Mouse (Mus musculus) neural tube, embryonic 15.5 days (tissue): ENCODE measurements around the gene C4b. TPM values are rescaled to one million over a fixed set of nuclear protein-coding genes. Genes with fewer than 3 reads are reported as not detected.
"Not testable (repeated sequence)": the region's sequence is repeated elsewhere in the genome, so short reads cannot be mapped to it uniquely, and the experiment has no call there.

ENCODE experiments used
- ATAC-seq: fragments of 200-750 bp; cut with Nextera tagmentation; 2 replicates; pipeline ENCODE4 v1.8.0; 2017; ENCODE audit warnings: mild to moderate bottlenecking, moderate TSS enrichment, moderate library complexity; ENCODE audit not compliant: low FRiP score
- H3K27ac ChIP-seq: fragments of 300-500 bp; sonication (generic); replicated peaks from 2 replicates; pipeline ENCODE4 v1.5.1; 2015; ENCODE audit warnings: mild to moderate bottlenecking, inconsistent platforms
- H3K27me3 ChIP-seq: fragments of 300-500 bp; sonication (generic); replicated peaks from 2 replicates; pipeline ENCODE4 v1.6.1; 2015; ENCODE audit warnings: inconsistent platforms
- H3K36me3 ChIP-seq: fragments of 300-500 bp; sonication (generic); 2 replicates; pipeline ENCODE4 v1.6.1; 2015; ENCODE audit warnings: inconsistent platforms
- H3K4me1 ChIP-seq: fragments of 300-500 bp; sonication (generic); 2 replicates; pipeline ENCODE4 v1.6.1; 2015; ENCODE audit warnings: inconsistent platforms
- H3K4me2 ChIP-seq: fragments of 300-500 bp; sonication (generic); 2 replicates; pipeline ENCODE4 v1.6.1; 2015; ENCODE audit warnings: inconsistent platforms, mild to moderate bottlenecking, moderate library complexity
- H3K4me3 ChIP-seq: fragments of 300-500 bp; sonication (generic); replicated peaks from 2 replicates; pipeline ENCODE4 v1.5.1; 2015; ENCODE audit warnings: mild to moderate bottlenecking, inconsistent platforms
- H3K9ac ChIP-seq: fragments of 300-500 bp; sonication (generic); replicated peaks from 2 replicates; pipeline ENCODE4 v1.6.1; 2015; ENCODE audit warnings: mild to moderate bottlenecking, inconsistent platforms
- H3K9me3 ChIP-seq: fragments of 300-500 bp; sonication (generic); replicated peaks from 2 replicates; pipeline ENCODE4 v1.6.1; 2016; ENCODE audit warnings: inconsistent platforms
- WGBS: fragments of 180-500 bp; shearing (Covaris S2); methylation state at CpG from one replicate; pipeline ENCODE4 v1.1.7; 2015; ENCODE audit warnings: mixed read lengths; 5-methylcytosine and 5-hydroxymethylcytosine counted together
- polyA plus RNA-seq: library from polyadenylated mRNA; unstranded; fragments of >200 nt; fragmentation: Nextera tagmentation; extraction: Ambion mirVana; gene quantifications from 2 replicates; pipeline ENCODE4 v1.2.1, GENCODE M21; 2015

C4b gene
- polyA plus RNA-seq = 0.14 and 0.27 TPM in 2 replicates

DNA sequence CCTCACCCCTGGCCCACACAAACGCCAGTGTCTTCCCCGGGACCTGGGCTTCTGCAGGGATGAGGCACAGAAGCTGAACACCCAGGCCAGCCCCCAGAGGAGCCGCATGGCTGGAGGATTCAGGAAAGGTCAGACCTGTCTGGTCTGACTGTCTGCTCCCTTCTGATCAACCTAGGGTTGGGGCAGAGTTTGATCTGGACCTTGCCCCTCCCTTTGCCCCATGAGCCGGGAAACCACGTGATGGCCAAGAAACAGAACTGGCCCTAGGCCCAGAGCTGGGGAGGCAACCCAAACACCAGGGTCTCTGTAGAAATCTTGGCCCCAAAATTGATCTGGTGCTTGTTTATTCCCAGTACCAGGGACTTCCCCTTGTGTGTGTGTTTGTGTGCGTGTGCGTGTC lies at the start of gene C4b:
Gene C4b (minus strand): TSS at position 164 of the 400 bp plus-strand sequence.
- Histone ChIP-seq H3K9me3 (no peaks in the 10 kb centered on the region), H3K27me3 (no peaks in the 10 kb centered on the region), H3K9ac (no peak within 1 kb of the TSS), H3K36me3 (no peaks in the 10 kb centered on the region), H3K4me3 (no peak within 1 kb of the TSS), H3K27ac (no peak within 1 kb of the TSS), H3K4me1 (no peaks in the 10 kb centered on the region), H3K4me2 (no peak within 1 kb of the TSS)
- no peak for ATAC-seq
- WGBS = 84% methylated on average over 7 of the region's 7 CpGs

DNA sequence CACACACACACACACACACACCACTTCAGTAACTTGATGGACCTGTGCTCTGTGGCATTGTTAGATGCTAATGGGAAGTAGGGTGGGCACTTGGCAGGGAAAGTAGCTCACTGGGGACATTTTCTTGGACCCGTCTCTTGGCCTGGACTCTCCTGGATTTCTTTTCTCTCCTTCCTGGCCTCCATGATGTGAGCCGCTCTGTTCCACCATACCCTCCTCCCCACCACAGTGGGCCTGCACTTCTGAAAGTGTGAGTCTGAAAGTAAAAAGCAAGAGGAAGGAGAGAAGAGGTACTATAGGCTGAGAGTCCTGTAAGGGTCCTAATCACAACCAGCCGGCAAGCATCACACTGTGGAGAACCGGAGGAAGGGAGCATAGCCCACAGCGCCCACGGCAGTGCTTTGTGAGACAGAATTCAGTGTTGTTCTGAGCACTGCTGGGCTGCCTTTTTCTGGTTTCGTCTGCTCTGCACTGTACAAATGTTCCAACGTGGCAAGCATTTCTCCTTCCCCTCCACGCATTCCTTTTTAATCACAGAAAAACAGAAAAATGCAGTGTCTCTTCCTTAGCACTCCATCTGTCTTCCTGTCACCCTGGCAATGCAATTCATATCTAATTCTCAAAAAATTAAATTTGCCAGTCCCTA lies 34.1 kb upstream of the C4b start:
- Histone ChIP-seq H3K4me3 (no peak overlapping the region), H3K9me3 (0 out of 2 replicates have a peak, but pooled peaks cover 12% of the 10 kb centered on the region), H3K4me2 (no peak overlapping the region), H3K36me3 (no peaks in the 10 kb centered on the region), H3K9ac (no peak overlapping the region), H3K27me3 (no peaks in the 10 kb centered on the region), H3K4me1 (no peaks in the 10 kb centered on the region), H3K27ac (no peak overlapping the region)
- no peak for ATAC-seq
- WGBS = 81% methylated on average over 9 of the region's 9 CpGs

DNA sequence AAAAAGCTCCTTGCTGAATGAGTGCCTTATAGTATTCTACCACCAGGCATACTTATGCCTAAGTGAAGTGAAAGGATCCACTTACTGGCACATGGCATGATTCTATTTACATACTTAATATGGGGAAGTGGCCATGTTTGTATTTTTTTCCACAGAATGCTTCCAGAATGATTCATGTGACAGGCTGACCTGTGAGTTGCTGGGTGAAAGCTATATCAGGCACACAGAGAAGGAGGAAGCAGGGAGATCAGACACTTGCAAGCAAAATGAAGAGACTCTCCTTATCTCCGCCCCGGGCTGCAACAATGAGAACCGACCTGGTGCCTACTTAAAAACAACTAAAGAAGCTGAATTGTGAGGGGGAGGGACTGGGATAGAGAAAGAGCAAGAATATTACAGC lies 17.8 kb upstream of the C4b start:
- H3K9me3 ChIP-seq = no peaks in the 10 kb centered on the region
- no peak overlapping the region for H3K27ac ChIP-seq
- H3K36me3 ChIP-seq = no peaks in the 10 kb centered on the region
- 79% methylated on average over 3 of the region's 3 CpGs for WGBS
- H3K9ac ChIP-seq = no peak overlapping the region
- H3K4me3 ChIP-seq = no peak overlapping the region
- no peaks in the 10 kb centered on the region for H3K27me3 ChIP-seq
- no peak overlapping the region for H3K4me2 ChIP-seq
- no peak for ATAC-seq
- H3K4me1 ChIP-seq = no peaks in the 10 kb centered on the region

DNA sequence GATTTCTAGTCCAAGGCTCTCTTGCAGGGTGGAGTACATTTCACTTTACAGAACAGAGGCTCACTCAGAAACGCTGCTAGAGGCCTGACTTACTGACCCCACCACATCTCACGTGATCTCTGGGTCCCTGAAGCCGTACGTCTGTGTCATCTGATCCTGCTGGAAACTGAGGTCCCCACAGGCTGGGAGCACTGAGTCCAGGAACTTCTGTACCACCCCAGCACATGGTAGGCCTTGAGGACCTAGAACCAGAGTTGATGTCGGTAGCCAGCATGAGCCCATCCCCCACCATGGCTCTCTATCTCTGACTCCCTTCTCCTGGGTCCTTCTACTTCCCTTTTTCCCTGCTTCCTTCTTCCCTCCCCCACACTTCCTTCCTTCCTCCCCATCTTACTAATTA lies 2.8 kb upstream of the C4b start:
- Histone ChIP-seq H3K4me2 (no peak overlapping the region), H3K9ac (no peak overlapping the region), H3K27me3 (no peaks in the 10 kb centered on the region), H3K4me3 (no peak overlapping the region), H3K9me3 (no peaks in the 10 kb centered on the region), H3K27ac (no peak overlapping the region), H3K36me3 (no peaks in the 10 kb centered on the region), H3K4me1 (no peaks in the 10 kb centered on the region)
- WGBS = 85% methylated on average over 5 of the region's 5 CpGs
- no peak for ATAC-seq

DNA sequence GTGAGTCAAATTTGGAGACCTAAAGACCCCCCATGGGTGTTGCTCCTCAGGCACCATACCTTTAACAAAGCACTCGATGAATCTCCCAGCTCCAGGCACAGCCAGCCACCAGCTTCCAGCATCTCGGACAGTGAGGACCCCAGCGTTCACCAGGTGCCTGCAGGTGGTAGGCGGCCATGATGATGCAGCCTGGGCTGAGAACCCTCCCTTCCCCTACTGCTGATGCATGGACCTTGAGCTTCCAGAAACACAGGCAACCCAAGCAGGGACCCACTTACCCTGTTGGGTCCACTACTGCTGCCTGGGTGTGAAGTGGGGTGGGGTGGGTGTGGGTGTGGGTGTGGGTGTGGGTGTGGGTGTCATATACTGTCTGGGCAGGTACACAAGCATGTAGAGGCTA lies 1.5 kb upstream of the C4b start:
- H3K4me1 ChIP-seq, H3K9me3 ChIP-seq, ATAC-seq, H3K36me3 ChIP-seq, H3K4me2 ChIP-seq, H3K27ac ChIP-seq, H3K27me3 ChIP-seq, H3K9ac ChIP-seq, H3K4me3 ChIP-seq: not testable (repeated sequence)
- WGBS = 95% methylated on average over 4 of the region's 4 CpGs

DNA sequence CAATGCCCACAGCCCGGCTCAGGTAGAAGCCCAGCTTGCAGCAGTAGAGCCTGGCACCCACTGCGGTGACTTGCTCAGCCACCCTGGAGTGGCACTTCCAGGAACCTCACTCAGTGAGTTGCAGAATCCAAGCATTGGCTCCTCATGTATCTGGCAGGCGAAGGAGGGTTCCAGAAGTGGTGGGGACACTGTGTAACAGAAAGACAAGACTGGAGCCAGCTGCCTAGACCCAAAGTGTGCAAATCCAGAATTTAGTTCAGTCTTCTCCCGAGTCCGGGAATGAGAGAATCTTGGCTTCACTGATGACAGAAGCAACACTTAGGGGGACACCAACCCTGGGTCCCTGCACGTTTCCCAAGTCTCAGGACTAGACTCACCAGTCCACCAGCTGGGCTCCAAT lies 929 bp upstream of the C4b start:
- H3K9me3 ChIP-seq, H3K4me3 ChIP-seq, H3K9ac ChIP-seq, H3K4me1 ChIP-seq, H3K4me2 ChIP-seq, H3K36me3 ChIP-seq, ATAC-seq, H3K27ac ChIP-seq, H3K27me3 ChIP-seq: not testable (repeated sequence)
- 93% methylated on average over 6 of the region's 6 CpGs for WGBS

DNA sequence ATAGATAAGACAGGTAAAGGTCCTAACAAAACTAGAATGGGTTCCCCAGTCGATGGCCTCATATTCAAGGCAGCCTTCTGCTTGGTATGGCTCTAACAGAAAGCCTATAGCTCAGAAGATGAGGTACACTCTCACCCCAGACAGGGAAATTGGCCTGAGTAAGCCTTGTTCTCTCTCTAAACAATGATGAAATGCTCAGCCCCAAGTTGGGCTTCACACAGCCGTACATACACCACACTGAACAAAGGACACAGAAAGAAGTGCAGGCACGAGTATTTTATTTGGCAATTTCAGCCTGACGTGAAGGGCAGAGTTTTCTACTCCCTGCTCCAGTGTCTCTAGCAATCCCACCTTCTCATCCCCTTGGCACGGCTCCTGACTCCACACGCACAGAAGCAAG lies 524 bp upstream of the C4b start:
- no peaks in the 10 kb centered on the region for H3K36me3 ChIP-seq
- WGBS = 82% methylated on average over 6 of the region's 6 CpGs
- ATAC-seq = no peak

DNA sequence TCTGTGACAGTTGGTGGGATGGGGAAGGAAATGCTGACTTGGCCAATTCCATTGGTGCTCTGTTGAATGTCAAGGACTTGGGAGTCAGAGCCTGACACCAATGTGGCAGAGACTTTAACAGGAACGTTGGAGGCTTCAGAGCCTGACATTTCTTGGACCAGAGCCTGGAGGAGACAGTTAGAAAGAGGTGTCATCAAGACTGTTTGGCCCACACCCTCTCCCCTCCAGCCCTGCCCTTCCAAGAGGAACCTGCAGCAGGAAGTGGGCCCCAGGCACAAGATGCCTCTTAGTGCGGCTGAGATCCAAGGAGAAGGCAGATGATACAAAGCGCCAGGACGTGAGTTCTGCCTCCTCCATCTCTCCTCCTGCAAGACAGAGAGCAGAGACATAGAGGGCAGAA lies 3.4 kb downstream of the C4b start:
- no peaks in the 10 kb centered on the region for H3K4me1 ChIP-seq
- H3K36me3 ChIP-seq = no peaks in the 10 kb centered on the region
- 79% methylated on average over 4 of the region's 4 CpGs for WGBS
- no peaks in the 10 kb centered on the region for H3K27me3 ChIP-seq
- no peak overlapping the region for H3K4me3 ChIP-seq
- H3K4me2 ChIP-seq = no peak overlapping the region
- no peak overlapping the region for H3K27ac ChIP-seq
- no peaks in the 10 kb centered on the region for H3K9me3 ChIP-seq
- ATAC-seq = no peak
- H3K9ac ChIP-seq = no peak overlapping the region

More for the DNA sequence above, 524 bp upstream of the C4b start:
- no peak overlapping the region for H3K4me2 ChIP-seq
- no peak overlapping the region for H3K27ac ChIP-seq
- H3K4me1 ChIP-seq = no peaks in the 10 kb centered on the region
- H3K9me3 ChIP-seq = no peaks in the 10 kb centered on the region
- no peak overlapping the region for H3K4me3 ChIP-seq
- no peaks in the 10 kb centered on the region for H3K27me3 ChIP-seq
- H3K9ac ChIP-seq = no peak overlapping the region

DNA sequence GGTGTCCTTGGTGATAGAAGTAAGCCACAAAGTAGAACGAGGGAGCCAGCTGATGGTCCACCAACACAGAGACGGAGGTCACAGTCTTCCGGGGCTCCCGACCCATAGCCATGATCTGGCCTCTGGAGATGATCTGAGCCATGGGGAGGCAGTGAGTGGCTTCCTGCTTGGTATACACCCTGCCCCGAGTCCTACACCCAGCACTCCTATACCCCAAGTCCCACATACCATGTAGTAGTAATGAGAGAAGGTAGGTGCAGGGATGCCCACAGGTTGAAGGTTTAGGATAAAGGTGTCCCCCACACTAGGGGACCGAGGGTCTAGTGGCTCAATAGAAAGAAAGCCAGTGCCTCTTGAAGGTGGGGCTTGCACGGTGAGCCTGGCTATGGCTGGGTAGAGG lies 4.0 kb downstream of the C4b start:
- H3K4me2 ChIP-seq, H3K27ac ChIP-seq, ATAC-seq, H3K4me1 ChIP-seq, H3K27me3 ChIP-seq, H3K4me3 ChIP-seq, H3K36me3 ChIP-seq, H3K9me3 ChIP-seq, H3K9ac ChIP-seq: not testable (repeated sequence)
- WGBS = 88% methylated on average over 7 of the region's 7 CpGs

DNA sequence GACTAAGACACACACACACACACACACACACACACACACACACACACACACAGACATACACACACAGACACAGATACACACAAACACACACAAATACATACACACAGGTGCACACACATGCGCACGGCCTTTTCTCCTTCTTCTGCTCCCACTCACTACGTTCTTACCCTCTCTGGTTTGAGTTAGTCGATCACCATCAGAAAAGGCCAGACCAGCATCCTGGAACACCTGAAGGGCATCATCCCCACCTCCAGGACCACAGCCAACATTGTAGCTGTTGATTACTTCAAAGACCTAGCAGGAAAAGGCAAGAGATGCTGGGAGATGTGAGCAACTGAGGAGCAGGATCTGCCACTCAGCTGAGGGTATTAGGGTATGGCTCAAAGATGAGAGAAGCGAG lies 6.2 kb downstream of the C4b start:
- H3K9ac ChIP-seq, ATAC-seq, H3K4me3 ChIP-seq, H3K27me3 ChIP-seq, H3K4me2 ChIP-seq, H3K9me3 ChIP-seq, H3K4me1 ChIP-seq, H3K36me3 ChIP-seq, H3K27ac ChIP-seq: not testable (repeated sequence)
- WGBS = 82% methylated on average over 5 of the region's 5 CpGs

DNA sequence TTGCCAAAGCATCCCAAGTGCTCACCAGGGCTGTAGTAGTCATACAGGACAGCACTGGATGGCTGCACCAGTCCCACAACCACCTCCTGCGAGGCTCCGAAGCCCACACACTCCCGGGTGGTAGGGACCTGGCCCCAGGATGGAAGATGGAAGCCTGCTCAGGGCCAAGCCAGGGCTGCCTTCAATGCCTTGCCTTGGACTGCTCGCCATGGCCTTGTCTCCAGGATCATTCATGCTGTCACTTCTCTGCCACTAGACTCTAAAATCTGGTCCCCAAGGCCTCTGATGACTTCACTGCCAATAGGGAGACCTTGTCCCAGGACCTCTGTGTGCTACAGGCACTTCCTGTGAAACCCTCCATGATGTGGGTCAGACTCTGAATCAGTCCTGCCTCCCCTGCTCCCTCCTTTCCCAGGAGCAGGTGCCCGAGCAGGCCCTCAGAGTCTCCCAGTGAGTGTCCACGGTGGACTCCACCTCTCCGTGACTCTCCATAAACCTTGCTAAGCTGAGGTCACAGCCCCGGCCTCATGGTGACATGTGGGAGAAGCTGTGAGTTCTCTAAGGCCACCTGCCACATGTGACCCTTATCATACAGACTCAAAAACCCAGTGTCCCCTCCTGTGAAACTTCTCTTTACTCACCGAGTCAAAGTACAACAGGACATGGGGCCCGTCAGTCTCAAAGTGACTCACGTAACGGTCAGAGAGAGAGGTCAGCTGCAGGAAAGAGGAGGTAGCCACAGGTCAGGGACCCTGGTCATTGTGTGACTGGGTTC lies 13.7 kb downstream of the C4b start:
- not testable (repeated sequence) for H3K27ac ChIP-seq, H3K4me3 ChIP-seq, H3K27me3 ChIP-seq, H3K36me3 ChIP-seq, H3K4me2 ChIP-seq, H3K9me3 ChIP-seq, ATAC-seq, H3K9ac ChIP-seq, H3K4me1 ChIP-seq
- WGBS = 84% methylated on average over 12 of the region's 12 CpGs

DNA sequence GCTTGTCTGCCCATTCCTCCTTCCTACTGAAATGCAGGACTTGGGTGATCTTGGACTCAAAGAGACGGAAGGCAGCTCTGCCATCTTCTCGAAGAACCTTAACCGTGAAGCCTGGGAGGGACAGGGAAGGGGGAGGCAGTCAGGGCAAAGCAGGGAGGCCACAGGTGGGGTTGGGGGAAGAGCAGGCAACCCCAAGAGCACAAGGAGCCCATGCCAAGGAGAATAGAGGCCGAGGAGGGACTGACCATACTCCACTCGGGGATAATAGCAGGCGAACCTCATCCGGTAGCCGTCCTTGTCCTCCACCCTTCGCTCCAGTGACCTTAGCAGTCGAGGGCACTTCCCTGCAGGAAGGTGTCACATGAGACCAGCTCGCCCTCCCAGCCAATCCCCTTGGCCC lies 14.5 kb downstream of the C4b start:
- H3K9ac ChIP-seq, H3K4me3 ChIP-seq, H3K9me3 ChIP-seq, ATAC-seq, H3K4me1 ChIP-seq, H3K27ac ChIP-seq, H3K4me2 ChIP-seq, H3K27me3 ChIP-seq, H3K36me3 ChIP-seq: not testable (repeated sequence)
- 81% methylated on average over 11 of the region's 11 CpGs for WGBS
